Mouse (Mus musculus) splenic B cell, adult 2 months (primary cell): ENCODE measurements around the gene Stk11.
A peak's percentile ranks its signal among the peaks of the same experiment; 100 is the strongest.

Experiments used
- DNase-seq: peaks from one replicate; pipeline ENCODE4 v3.0.0-alpha.2; 2011; ENCODE audit warnings: low read depth, low spot score
- H3K27me3 ChIP-seq: 2 replicates; pipeline ENCODE4 v1.6.1; 2012; ENCODE audit warnings: mild to moderate bottlenecking, low read length, moderate library complexity, mixed read lengths; ENCODE audit not compliant: control insufficient read depth, poor library complexity, insufficient read depth, severe bottlenecking
- H3K36me3 ChIP-seq: 2 replicates; pipeline ENCODE4 v1.6.1; 2012; ENCODE audit warnings: mild to moderate bottlenecking, low read length, moderate library complexity, mixed read lengths; ENCODE audit not compliant: control insufficient read depth, poor library complexity, insufficient read depth, severe bottlenecking

The Stk11 gene

DNA sequence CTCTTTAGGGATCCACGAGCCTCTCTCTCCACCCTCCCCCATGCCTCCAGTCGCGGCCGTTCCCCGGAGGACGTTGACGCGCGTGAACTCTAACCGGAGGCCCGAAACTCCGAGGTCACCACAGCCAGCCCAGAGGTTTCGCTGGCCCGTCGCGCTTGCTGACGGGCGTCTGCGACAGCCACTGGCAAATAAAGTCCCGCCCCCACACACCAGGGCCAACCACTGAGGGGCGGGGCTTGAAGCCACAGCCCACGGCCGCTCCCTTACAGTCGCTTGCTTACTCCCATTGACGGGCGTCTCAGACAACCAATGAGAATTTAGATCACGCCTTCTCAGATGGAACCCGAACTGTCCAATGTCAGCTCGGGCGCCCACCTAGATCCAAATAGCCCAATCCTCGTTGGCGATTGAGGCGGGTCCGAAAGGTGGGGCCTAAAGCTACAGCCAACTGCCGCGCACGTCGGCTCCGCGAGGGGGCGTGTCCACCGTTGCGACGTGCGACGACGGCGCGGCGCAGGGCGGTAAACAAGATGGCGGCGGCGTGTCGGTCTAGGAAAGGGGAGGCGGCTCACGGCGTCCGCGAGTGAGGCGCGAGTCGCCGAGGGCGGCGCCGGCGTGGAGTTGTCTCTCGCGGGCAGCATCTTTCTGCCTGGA is at the start of gene Stk11:
Gene Stk11 (plus strand): TSS at position 514 of the 654 bp plus-strand sequence.
- Histone ChIP-seq H3K36me3 (peaks cover 2% of the 10 kb centered on the region), H3K27me3 (no peaks in the 10 kb centered on the region)
- DNase-seq: peak; percentile 100

DNA sequence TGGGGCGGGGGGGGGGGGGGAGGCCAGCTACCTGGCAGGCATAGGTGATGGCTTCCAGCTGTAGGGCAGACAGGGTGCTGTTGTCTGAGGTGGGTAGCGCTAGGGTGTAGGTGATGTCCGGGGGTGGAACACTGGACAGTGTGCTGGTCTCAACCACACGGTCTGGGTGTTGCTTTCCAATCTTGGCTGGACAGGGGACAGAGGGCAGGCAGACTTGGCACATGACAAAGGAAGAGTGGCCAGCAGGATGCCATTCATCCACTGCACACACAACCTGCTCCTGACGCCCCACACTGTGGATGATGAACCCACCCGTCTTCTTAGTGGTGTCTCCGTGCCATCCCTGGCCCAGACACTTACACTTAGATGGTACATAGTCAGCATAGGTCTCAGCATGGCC is 46.4 kb upstream of the Stk11 start:
- Histone ChIP-seq H3K27me3 (no peaks in the 10 kb centered on the region), H3K36me3 (peaks cover 16% of the 10 kb centered on the region)
- DNase-seq: no peak

DNA sequence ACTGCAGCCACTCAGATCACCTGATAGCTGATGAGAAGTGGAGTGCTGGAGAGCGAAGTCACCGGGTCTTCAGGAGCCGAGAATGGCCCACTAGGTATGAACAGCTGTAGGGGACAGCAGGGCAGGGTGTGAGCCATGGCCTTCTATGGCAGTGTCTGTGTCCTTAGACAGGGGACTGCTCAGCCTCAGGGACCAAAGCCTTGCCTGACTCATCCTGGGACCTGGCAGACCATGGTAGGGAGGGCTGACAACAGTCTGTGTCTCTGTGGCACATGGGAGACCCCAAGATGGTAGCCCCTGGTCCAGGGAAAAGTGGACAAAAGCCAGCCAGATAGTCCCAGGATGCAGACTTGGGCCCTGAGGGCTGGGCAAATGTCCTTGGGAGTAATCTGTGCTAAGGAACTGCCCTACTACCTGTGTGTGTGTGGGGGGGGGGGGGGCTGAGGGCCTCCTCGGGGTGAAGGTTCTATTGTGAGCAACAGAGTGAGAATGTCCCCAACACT is 45.6 kb upstream of the Stk11 start:
- H3K36me3 ChIP-seq: peaks cover 14% of the 10 kb centered on the region
- no peak for DNase-seq
- no peaks in the 10 kb centered on the region for H3K27me3 ChIP-seq

- H3K27me3 ChIP-seq: no peaks in the 10 kb centered on the region
- no peak for DNase-seq
- peaks cover 11% of the 10 kb centered on the region for H3K36me3 ChIP-seq
These were observed 44.6 kb upstream of the Stk11 start for GRCm38 (mm10) chr10:80070837-80071515.

DNA sequence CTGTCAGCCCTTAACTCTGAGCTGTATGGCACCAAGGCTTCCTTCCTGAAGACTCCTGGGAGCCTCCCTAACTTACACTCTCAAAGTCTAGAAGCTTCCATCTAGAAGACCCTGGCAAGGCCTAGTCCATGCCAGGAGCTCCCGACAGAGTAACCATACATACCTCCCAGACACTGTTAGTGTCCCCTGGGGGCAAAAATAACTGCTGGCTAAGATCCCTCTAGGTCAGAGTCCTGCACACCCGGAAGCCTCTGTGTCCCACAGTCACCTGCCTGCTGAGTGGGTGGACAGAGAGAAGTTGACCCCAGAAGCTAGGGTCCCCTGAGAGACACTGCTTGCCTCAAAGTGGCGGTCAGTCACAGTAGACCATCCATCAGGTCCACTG is 44.1 kb upstream of the Stk11 start:
- no peaks in the 10 kb centered on the region for H3K27me3 ChIP-seq
- no peak for DNase-seq
- peaks cover 7% of the 10 kb centered on the region for H3K36me3 ChIP-seq

- H3K27me3 ChIP-seq: no peaks in the 10 kb centered on the region
- H3K36me3 ChIP-seq: peaks cover 7% of the 10 kb centered on the region
- no peak for DNase-seq
These were observed 42.7 kb upstream of the Stk11 start for GRCm38 (mm10) chr10:80072623-80073489.

DNA sequence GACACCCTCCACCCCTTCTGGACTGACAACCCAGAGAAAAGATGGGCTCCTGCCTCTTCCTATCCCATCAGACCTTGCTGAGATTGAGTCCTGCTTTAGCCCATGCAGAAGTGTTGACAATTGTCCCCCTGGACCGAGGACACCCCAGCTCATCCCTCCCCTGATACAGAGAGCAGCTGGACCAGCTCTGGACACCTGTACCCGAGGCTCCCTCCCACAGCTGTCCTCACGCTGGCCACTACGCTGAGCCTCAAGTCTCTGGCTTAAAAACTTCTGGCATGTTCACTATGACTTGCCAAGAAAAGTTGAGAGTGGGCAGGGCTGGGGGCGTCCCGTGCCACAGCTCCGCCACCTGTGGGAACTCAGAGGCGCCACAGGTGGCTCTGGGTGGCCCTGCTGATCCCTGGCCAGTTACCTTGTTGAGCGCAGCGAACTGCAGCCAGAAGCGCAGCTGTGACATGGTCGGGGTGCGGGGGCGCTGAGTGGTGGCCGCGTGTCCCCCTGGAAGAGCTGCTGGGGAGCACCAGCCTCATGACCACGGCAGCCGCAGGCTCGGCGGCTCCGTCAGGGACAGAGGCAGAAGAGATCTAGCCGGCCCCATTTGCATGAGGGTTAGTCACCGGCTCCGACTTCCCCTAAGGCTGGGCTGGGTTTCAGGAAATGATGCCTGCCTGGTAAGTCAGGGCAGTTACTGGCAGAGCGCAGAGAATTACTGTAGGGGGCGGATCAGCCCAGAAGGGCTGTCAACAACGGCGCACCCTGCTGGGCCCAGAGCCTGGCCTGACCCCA is 40.6 kb upstream of the Stk11 start:
- DNase-seq: peak; percentile 95

DNA sequence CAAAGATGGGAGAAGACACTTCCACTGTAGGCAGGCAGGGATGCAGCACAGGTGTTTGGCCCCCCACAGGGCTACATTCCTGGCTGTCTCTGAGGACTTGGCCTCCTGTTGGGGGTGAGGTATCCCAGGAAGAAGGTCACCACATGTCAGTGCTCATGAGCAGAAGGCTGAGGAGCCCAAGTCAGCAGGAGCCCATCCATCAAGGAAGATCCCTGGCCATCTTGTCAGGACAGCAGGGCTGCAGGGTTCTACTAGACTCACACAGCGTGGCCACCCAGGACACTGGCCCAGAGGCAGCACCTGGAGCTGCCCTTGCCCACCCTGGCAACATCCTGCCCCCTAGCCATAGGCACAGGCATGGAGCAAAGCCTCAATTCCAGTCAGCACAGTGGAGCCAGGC is 39.7 kb upstream of the Stk11 start:
- Histone ChIP-seq H3K27me3 (no peaks in the 10 kb centered on the region), H3K36me3 (peaks cover under 1% of the 10 kb centered on the region)
- no peak for DNase-seq

More for the DNA sequence above, 40.6 kb upstream of the Stk11 start:
- H3K27me3 ChIP-seq: no peaks in the 10 kb centered on the region
- H3K36me3 ChIP-seq: peaks cover 2% of the 10 kb centered on the region

DNA sequence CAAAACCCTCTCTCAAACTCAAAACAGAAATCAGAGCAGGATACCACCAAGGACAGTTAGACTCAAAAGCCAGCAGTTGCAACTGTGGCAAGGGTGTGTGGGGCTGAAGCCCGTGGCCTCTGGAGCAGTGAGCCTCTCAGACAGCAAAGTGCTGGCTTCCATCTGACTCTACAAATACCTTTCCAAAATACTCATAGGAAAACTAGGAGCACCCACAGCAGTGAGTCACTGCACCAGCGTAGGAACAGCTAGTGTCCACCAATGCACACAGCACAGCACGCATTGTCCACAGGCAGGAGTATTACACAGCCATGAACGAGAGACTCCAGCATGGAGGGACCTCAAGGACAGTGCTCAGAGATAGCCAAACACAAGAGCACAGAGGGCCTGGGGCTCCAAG is 39.2 kb upstream of the Stk11 start:
- Histone ChIP-seq H3K27me3 (no peaks in the 10 kb centered on the region), H3K36me3 (peaks cover 5% of the 10 kb centered on the region)
- no peak for DNase-seq

GRCm38 (mm10) chr10:80077312-80077711 is 38.3 kb upstream of the Stk11 start:
- no peaks in the 10 kb centered on the region for H3K27me3 ChIP-seq
- no peak for DNase-seq
- H3K36me3 ChIP-seq: peaks cover 9% of the 10 kb centered on the region

- Histone ChIP-seq H3K36me3 (peaks cover 9% of the 10 kb centered on the region), H3K27me3 (no peaks in the 10 kb centered on the region)
- no peak for DNase-seq
These were observed 37.2 kb upstream of the Stk11 start for GRCm38 (mm10) chr10:80078366-80078765.

GRCm38 (mm10) chr10:80080396-80081070 is 35.1 kb upstream of the Stk11 start:
- peaks cover 14% of the 10 kb centered on the region for H3K36me3 ChIP-seq
- H3K27me3 ChIP-seq: no peaks in the 10 kb centered on the region
- DNase-seq: no peak

DNA sequence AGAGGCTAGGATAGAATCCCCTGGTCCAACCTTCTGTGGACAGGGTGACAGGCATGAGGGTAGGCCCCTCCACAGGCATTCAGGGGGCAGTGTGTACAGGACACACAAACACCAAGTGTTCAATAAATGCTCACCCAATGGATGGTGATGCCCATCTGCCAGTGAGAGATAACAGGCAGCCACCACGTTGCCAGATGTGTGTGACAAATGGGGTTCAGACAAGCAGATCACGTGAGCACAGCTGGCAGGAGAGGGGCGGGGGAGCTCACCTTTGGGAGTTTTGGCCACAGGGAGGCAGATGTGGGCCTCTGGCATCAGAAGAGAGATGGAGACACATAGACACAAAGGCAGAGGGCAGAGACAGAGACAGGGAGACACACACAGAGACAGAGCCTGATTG is 34.5 kb upstream of the Stk11 start:
- peaks cover 14% of the 10 kb centered on the region for H3K36me3 ChIP-seq

More for the DNA sequence above, 34.5 kb upstream of the Stk11 start:
- DNase-seq: no peak
- H3K27me3 ChIP-seq: no peaks in the 10 kb centered on the region
